Mouse (Mus musculus): ENCODE results near the gene Map2k2. TPM values are rescaled to one million over a fixed set of nuclear protein-coding genes. Genes with fewer than 3 reads are reported as not detected.

Map2k2 gene
- total RNA-seq, 1 experiment from 2014 or later: 96.6 TPM

- ATAC-seq (ENCODE audit: extremely low read depth, insufficient number of reproducible peaks, low FRiP score, poor library complexity, severe bottlenecking): no peak
These were observed 34.3 kb downstream of the Map2k2 start for GRCm38 (mm10) chr10:81140005-81140404.

GRCm38 (mm10) chr10:81140717-81141454, 35.2 kb downstream of the Map2k2 start:
- ATAC-seq (ENCODE audit: extremely low read depth, insufficient number of reproducible peaks, low FRiP score, poor library complexity, severe bottlenecking): no peak

GRCm38 (mm10) chr10:81141455-81142210, 35.9 kb downstream of the Map2k2 start:
- ATAC-seq (ENCODE audit: extremely low read depth, insufficient number of reproducible peaks, low FRiP score, poor library complexity, severe bottlenecking): no peak

GRCm38 (mm10) chr10:81142551-81142981, 36.9 kb downstream of the Map2k2 start:
- no peak for ATAC-seq (ENCODE audit: extremely low read depth, insufficient number of reproducible peaks, low FRiP score, poor library complexity, severe bottlenecking)

- ATAC-seq (ENCODE audit: extremely low read depth, insufficient number of reproducible peaks, low FRiP score, poor library complexity, severe bottlenecking): no peak
These were observed 37.5 kb downstream of the Map2k2 start for GRCm38 (mm10) chr10:81143157-81143633.

- no peak for ATAC-seq (ENCODE audit: extremely low read depth, insufficient number of reproducible peaks, low FRiP score, poor library complexity, severe bottlenecking)
These were observed 38.2 kb downstream of the Map2k2 start for GRCm38 (mm10) chr10:81143845-81144437.

GRCm38 (mm10) chr10:81144667-81145066, 39.0 kb downstream of the Map2k2 start:
- no peak for ATAC-seq (ENCODE audit: extremely low read depth, insufficient number of reproducible peaks, low FRiP score, poor library complexity, severe bottlenecking)

GRCm38 (mm10) chr10:81145307-81145706, 39.6 kb downstream of the Map2k2 start:
- no peak for ATAC-seq (ENCODE audit: extremely low read depth, insufficient number of reproducible peaks, low FRiP score, poor library complexity, severe bottlenecking)

GRCm38 (mm10) chr10:81145778-81146177, 40.1 kb downstream of the Map2k2 start:
- ATAC-seq (ENCODE audit: extremely low read depth, insufficient number of reproducible peaks, low FRiP score, poor library complexity, severe bottlenecking): no peak

- no peak for ATAC-seq (ENCODE audit: extremely low read depth, insufficient number of reproducible peaks, low FRiP score, poor library complexity, severe bottlenecking)
These were observed 40.6 kb downstream of the Map2k2 start for GRCm38 (mm10) chr10:81146296-81146695.

GRCm38 (mm10) chr10:81151261-81151660, 45.5 kb downstream of the Map2k2 start:
- ATAC-seq (ENCODE audit: extremely low read depth, insufficient number of reproducible peaks, low FRiP score, poor library complexity, severe bottlenecking): no peak

GRCm38 (mm10) chr10:81152609-81153008, 46.9 kb downstream of the Map2k2 start:
- no peak for ATAC-seq (ENCODE audit: extremely low read depth, insufficient number of reproducible peaks, low FRiP score, poor library complexity, severe bottlenecking)

- ATAC-seq (ENCODE audit: extremely low read depth, insufficient number of reproducible peaks, low FRiP score, poor library complexity, severe bottlenecking): no peak
These were observed 48.6 kb downstream of the Map2k2 start for GRCm38 (mm10) chr10:81154313-81154712.

- no peak for ATAC-seq (ENCODE audit: extremely low read depth, insufficient number of reproducible peaks, low FRiP score, poor library complexity, severe bottlenecking)
These were observed 49.0 kb downstream of the Map2k2 start for GRCm38 (mm10) chr10:81154736-81155135.

- peak; percentile 70 for ATAC-seq (ENCODE audit: extremely low read depth, insufficient number of reproducible peaks, low FRiP score, poor library complexity, severe bottlenecking)
These were observed 56.0 kb downstream of the Map2k2 start for GRCm38 (mm10) chr10:81161602-81162317.

- peak; percentile 31 for ATAC-seq (ENCODE audit: extremely low read depth, insufficient number of reproducible peaks, low FRiP score, poor library complexity, severe bottlenecking)
These were observed 56.6 kb downstream of the Map2k2 start for GRCm38 (mm10) chr10:81162318-81162652.

GRCm38 (mm10) chr10:81165118-81165517, 59.4 kb downstream of the Map2k2 start:
- ATAC-seq (ENCODE audit: extremely low read depth, insufficient number of reproducible peaks, low FRiP score, poor library complexity, severe bottlenecking): no peak

GRCm38 (mm10) chr10:81167200-81168086, 61.7 kb downstream of the Map2k2 start, which contains the start of gene Pias4:
TSS of gene Pias4 (minus strand) at chr10:81167923.
- peak; percentile 89 for ATAC-seq (ENCODE audit: extremely low read depth, insufficient number of reproducible peaks, low FRiP score, poor library complexity, severe bottlenecking)
